Mouse (Mus musculus) CH12.LX (cell line): ENCODE measurements at regions not wholly inside any gene's neighbourhood (a gene's known extent, or its start where the extent isn't known, plus 50 kb on each side); places are given as distances from the start of the nearest gene placed in this dataset.
"Not testable (repeated sequence)": the region's sequence is repeated elsewhere in the genome, so short reads cannot be mapped to it uniquely, and the experiment has no call there.

Experiments
- DNase-seq: peaks from one replicate; pipeline ENCODE4 v3.0.0-alpha.2; 2013; ENCODE audit errors: extremely low read depth
- H3K27ac ChIP-seq: 2 replicates; pipeline ENCODE4 v1.5.1; 2012; ENCODE audit warnings: low read depth, mild to moderate bottlenecking, control low read depth, moderate library complexity; ENCODE audit not compliant: insufficient read depth
- H3K27me3 ChIP-seq: replicated peaks from 2 replicates; pipeline ENCODE3; 2012; ENCODE audit warnings: inconsistent platforms
- H3K36me3 ChIP-seq, 2 experiments: replicated peaks in 1 of 2; 2 replicates each; pipeline versions ENCODE3 to v1.6.1; 2012; ENCODE audit warnings: inconsistent platforms in 1 of 2, low read length in 1 of 2, mild to moderate bottlenecking in 1 of 2, mixed read lengths in 1 of 2, moderate library complexity in 1 of 2; ENCODE audit not compliant: control insufficient read depth in 1 of 2, insufficient read depth in 1 of 2
- H3K4me1 ChIP-seq, 2 experiments: 2 replicates each; pipeline ENCODE4 v1.6.1; 2012; ENCODE audit warnings: inconsistent platforms in 1 of 2, moderate library complexity in 1 of 2; ENCODE audit not compliant: insufficient read depth in 2 of 2, control insufficient read depth in 1 of 2
- H3K4me2 ChIP-seq: 2 replicates; pipeline ENCODE4 v1.6.1; 2012; ENCODE audit warnings: low read depth, mild to moderate bottlenecking, control low read depth; ENCODE audit not compliant: poor library complexity, insufficient read depth, severe bottlenecking
- H3K4me3 ChIP-seq, 3 experiments: fragments of 150-350 bp in 1 of 3; sonication (generic) in 1 of 3; replicated peaks in 1 of 3; 2 replicates each; pipeline versions ENCODE3 to v1.5.1; 2011 to 2012; ENCODE audit warnings: low read depth in 2 of 3, low read length in 2 of 3, mild to moderate bottlenecking in 2 of 3, moderate library complexity in 2 of 3, control low read depth in 1 of 3, improper control_type of control experiment in 1 of 3, inconsistent platforms in 1 of 3, mixed read lengths in 1 of 3; ENCODE audit not compliant: poor library complexity in 1 of 3
- H3K79me2 ChIP-seq: replicated peaks from 2 replicates; pipeline ENCODE4 v1.6.1; 2012; ENCODE audit warnings: mild to moderate bottlenecking, moderate library complexity; ENCODE audit not compliant: control insufficient read depth, poor library complexity, insufficient read depth, severe bottlenecking; ENCODE audit errors: extremely low read depth
- H3K9ac ChIP-seq: 2 replicates; pipeline ENCODE4 v1.6.1; 2012; ENCODE audit warnings: low read depth, mild to moderate bottlenecking, control low read depth, moderate library complexity; ENCODE audit not compliant: insufficient read depth
- H3K9me3 ChIP-seq: replicated peaks from 2 replicates; pipeline ENCODE3; 2012; ENCODE audit warnings: low read length, inconsistent platforms, mixed read lengths
- BHLHE40 ChIP-seq: IDR thresholded peaks from 2 replicates; pipeline ENCODE4 v1.6.1; 2011; ENCODE audit warnings: mild to moderate bottlenecking, low read depth, low read length, improper control_type of control experiment
- CHD1 ChIP-seq: IDR thresholded peaks from 2 replicates; pipeline ENCODE4 v1.6.1; 2012; ENCODE audit warnings: low read depth, low read length, improper control_type of control experiment, inconsistent platforms
- CHD2 ChIP-seq: IDR thresholded peaks from 2 replicates; pipeline ENCODE4 v1.6.1; 2011; ENCODE audit warnings: low read length, improper control_type of control experiment
- ELF1 ChIP-seq: IDR thresholded peaks from 2 replicates; pipeline ENCODE4 v1.6.1; 2014; ENCODE audit warnings: low read depth, mild to moderate bottlenecking, inconsistent platforms, low read length, improper control_type of control experiment
- IRF4 ChIP-seq: IDR thresholded peaks from 2 replicates; pipeline ENCODE4 v1.6.1; 2014; ENCODE audit warnings: low read depth, mild to moderate bottlenecking, inconsistent platforms, low read length, improper control_type of control experiment
- JUND ChIP-seq: conservative IDR thresholded peaks from 2 replicates; pipeline ENCODE4 v1.6.1; 2011; ENCODE audit warnings: low read depth, low read length, improper control_type of control experiment
- MAFK ChIP-seq: IDR thresholded peaks from 2 replicates; pipeline ENCODE4 v1.6.1; 2011; ENCODE audit warnings: low read length, improper control_type of control experiment; ENCODE audit not compliant: insufficient replicate concordance
- MEF2A ChIP-seq: IDR thresholded peaks from 2 replicates; pipeline ENCODE4 v1.6.1; 2014; ENCODE audit warnings: low read depth, mild to moderate bottlenecking, inconsistent platforms, low read length, improper control_type of control experiment, borderline replicate concordance
- NELFE ChIP-seq: IDR thresholded peaks from 2 replicates; pipeline ENCODE4 v1.6.1; 2011; ENCODE audit warnings: low read depth, low read length, improper control_type of control experiment
- NRF1 ChIP-seq: IDR thresholded peaks from 2 replicates; pipeline ENCODE4 v1.6.1; 2014; ENCODE audit warnings: low read depth, mild to moderate bottlenecking, inconsistent platforms, low read length, improper control_type of control experiment, moderate library complexity
- POLR2AphosphoS2 ChIP-seq: IDR thresholded peaks from 2 replicates; pipeline ENCODE4 v1.6.1; 2011; ENCODE audit warnings: low read depth, low read length, improper control_type of control experiment
- RCOR1 ChIP-seq: conservative IDR thresholded peaks from 2 replicates; pipeline ENCODE4 v1.6.1; 2012; ENCODE audit warnings: low read depth, mild to moderate bottlenecking, inconsistent platforms, low read length, improper control_type of control experiment
- UBTF ChIP-seq: IDR thresholded peaks from 2 replicates; pipeline ENCODE4 v1.6.1; 2012; ENCODE audit warnings: low read depth, mild to moderate bottlenecking, inconsistent platforms, low read length, improper control_type of control experiment, moderate library complexity
- USF2 ChIP-seq: conservative IDR thresholded peaks from 2 replicates; pipeline ENCODE4 v1.6.1; 2011; ENCODE audit warnings: low read depth, low read length, improper control_type of control experiment
- ZC3H11A ChIP-seq: IDR thresholded peaks from 2 replicates; pipeline ENCODE4 v1.6.1; 2012; ENCODE audit warnings: low read depth, mild to moderate bottlenecking, inconsistent platforms, low read length, improper control_type of control experiment
- ZKSCAN1 ChIP-seq: IDR thresholded peaks from 2 replicates; pipeline ENCODE4 v1.6.1; 2012; ENCODE audit warnings: low read depth, inconsistent platforms, low read length, improper control_type of control experiment, borderline replicate concordance
- ZMIZ1 ChIP-seq: IDR thresholded peaks from 2 replicates; pipeline ENCODE4 v1.6.1; 2012; ENCODE audit warnings: low read depth, mild to moderate bottlenecking, inconsistent platforms, low read length, improper control_type of control experiment
- dilution Hi-C: fragments of 300-500 bp; cut with MboI; formaldehyde crosslinking; loops from 2 replicates; pipeline ENCODE4 v1.14.3; 2020; ENCODE audit warnings: low sequenced_read_pairs; ENCODE audit not compliant: extremely low pct_unique_long_range_greater_than_20kb, extremely low pct_ligation_motif_present
- in situ Hi-C: fragments of 300-500 bp; cut with MboI; formaldehyde crosslinking; loops from 3 replicates; pipeline ENCODE4 v1.14.3; 2019; ENCODE audit warnings: low sequenced_read_pairs, low pct_ligation_motif_present, low pct_unique_long_range_greater_than_20kb, mixed read lengths

- H3K4me2 ChIP-seq, result no peak overlapping the region
- no peaks in the 10 kb centered on the region for H3K36me3 ChIP-seq
- H3K79me2 ChIP-seq, result no peaks in the 10 kb centered on the region
- in situ Hi-C loops (no loop called here), dilution Hi-C loops (no loop called here)
- H3K4me3 ChIP-seq, result no peak overlapping the region
- peaks cover 0 to 15% of the 10 kb centered on the region in 2 experiments; a peak in 1 of 4 replicates for H3K4me1 ChIP-seq
- no peak for DNase-seq
- H3K27me3 ChIP-seq, result no peaks in the 10 kb centered on the region
- no peak overlapping the region for H3K9ac ChIP-seq
- no peaks in the 10 kb centered on the region for H3K9me3 ChIP-seq
- H3K27ac ChIP-seq, result no peak overlapping the region
- TF ChIP-seq ZMIZ1 (no peak), CHD1 (no peak), BHLHE40 (no peak), USF2 (no peak), RCOR1 (no peak), UBTF (no peak), MAFK (no peak), JUND (no peak), POLR2AphosphoS2 (no peak), ZC3H11A (no peak), ELF1 (no peak), IRF4 (no peak), NELFE (no peak), CHD2 (no peak), NRF1 (no peak), ZKSCAN1 (no peak)
Observed at GRCm38 (mm10) chr14:45815598-45815997, 157.7 kb upstream of the Ddhd1 start.

GRCm38 (mm10) chr14:45816611-45817010 lies 158.7 kb upstream of the Ddhd1 start:
- H3K27me3 ChIP-seq, H3K79me2 ChIP-seq, H3K9ac ChIP-seq, H3K27ac ChIP-seq, H3K9me3 ChIP-seq, H3K4me2 ChIP-seq, H3K4me3 ChIP-seq, DNase-seq, H3K36me3 ChIP-seq, dilution Hi-C loops, in situ Hi-C loops: not testable (repeated sequence)
- TF ChIP-seq MEF2A, result 0 out of 2 replicates have a peak, but pooled peaks have one; percentile 22
- peaks cover 0 to 11% of the 10 kb centered on the region in 2 experiments; a peak in 1 of 4 replicates for H3K4me1 ChIP-seq
